Mouse (Mus musculus) hindbrain, embryonic 12.5 days (tissue): Measurements from ENCODE around the gene Donson. TPM values are rescaled to one million over a fixed set of nuclear protein-coding genes. Genes with fewer than 3 reads are reported as not detected.

ENCODE experiments used
- ATAC-seq: fragments of 200-750 bp; cut with Nextera tagmentation; 2 replicates; pipeline ENCODE4 v1.8.0; 2017; ENCODE audit warnings: moderate TSS enrichment; ENCODE audit not compliant: low FRiP score
- H3K27ac ChIP-seq: fragments of 300-500 bp; sonication (generic); 2 replicates; pipeline ENCODE4 v1.5.1; 2016; ENCODE audit warnings: mild to moderate bottlenecking
- H3K27me3 ChIP-seq: fragments of 300-500 bp; sonication (generic); 2 replicates; pipeline ENCODE4 v1.6.1; 2016; ENCODE audit warnings: mild to moderate bottlenecking
- H3K36me3 ChIP-seq: fragments of 300-500 bp; sonication (generic); 2 replicates; pipeline ENCODE4 v1.6.1; 2016; ENCODE audit warnings: mild to moderate bottlenecking
- H3K4me1 ChIP-seq: fragments of 300-500 bp; sonication (generic); 2 replicates; pipeline ENCODE4 v1.6.1; 2016
- H3K4me2 ChIP-seq: fragments of 300-500 bp; sonication (generic); replicated peaks from 2 replicates; pipeline ENCODE4 v1.6.1; 2016; ENCODE audit warnings: mild to moderate bottlenecking
- H3K4me3 ChIP-seq: fragments of 300-500 bp; sonication (generic); 2 replicates; pipeline ENCODE4 v1.5.1; 2016; ENCODE audit warnings: mild to moderate bottlenecking
- H3K9ac ChIP-seq: fragments of 300-500 bp; sonication (generic); 2 replicates; pipeline ENCODE4 v1.6.1; 2016; ENCODE audit warnings: mild to moderate bottlenecking, moderate library complexity
- H3K9me3 ChIP-seq: fragments of 300-500 bp; sonication (generic); replicated peaks from 2 replicates; pipeline ENCODE4 v1.6.1; 2016; ENCODE audit warnings: mild to moderate bottlenecking
- WGBS: fragments of 180-500 bp; shearing (Covaris S2); methylation state at CpG from one replicate; pipeline ENCODE4 v1.1.7; 2016; 5-methylcytosine and 5-hydroxymethylcytosine counted together
- polyA plus RNA-seq: library from polyadenylated mRNA; unstranded; fragments of >200 nt; fragmentation: Nextera tagmentation; extraction: Ambion mirVana; gene quantifications from 2 replicates; pipeline ENCODE4 v1.2.1, GENCODE M21; 2016

Gene Donson
- polyA plus RNA-seq, 1 experiment from 2014 or later = 31.0 TPM

- no peak for ATAC-seq
- WGBS = 88% methylated on average over 5 of the region's 5 CpGs
- Histone ChIP-seq H3K9me3 (no peaks in the 10 kb centered on the region), H3K4me1 (no peaks in the 10 kb centered on the region), H3K36me3 (peaks cover 79% of the 10 kb centered on the region), H3K27me3 (no peaks in the 10 kb centered on the region), H3K4me2 (no peak overlapping the region), H3K9ac (no peak overlapping the region), H3K4me3 (no peak overlapping the region), H3K27ac (no peak overlapping the region)
Observed at GRCm38 (mm10) chr16:91680656-91681055, 7.9 kb downstream of the Donson start.

GRCm38 (mm10) chr16:91678147-91678911 is 10.2 kb downstream of the Donson start:
- Histone ChIP-seq H3K4me1 (no peaks in the 10 kb centered on the region), H3K9ac (no peak overlapping the region), H3K4me3 (no peak overlapping the region), H3K36me3 (peaks cover 76% of the 10 kb centered on the region), H3K9me3 (no peaks in the 10 kb centered on the region), H3K4me2 (no peak overlapping the region), H3K27me3 (no peaks in the 10 kb centered on the region), H3K27ac (no peak overlapping the region)
- WGBS = 94% methylated on average over 5 of the region's 5 CpGs
- ATAC-seq = no peak

GRCm38 (mm10) chr16:91674500-91674899 is 14.1 kb downstream of the Donson start:
- H3K4me2 ChIP-seq = no peak overlapping the region
- H3K9ac ChIP-seq = no peak overlapping the region
- H3K36me3 ChIP-seq = peaks cover 78% of the 10 kb centered on the region
- no peaks in the 10 kb centered on the region for H3K4me1 ChIP-seq
- no peak overlapping the region for H3K27ac ChIP-seq
- WGBS = 89% methylated on average over 4 of the region's 4 CpGs
- no peak overlapping the region for H3K4me3 ChIP-seq
- no peaks in the 10 kb centered on the region for H3K27me3 ChIP-seq
- ATAC-seq = no peak
- H3K9me3 ChIP-seq = no peaks in the 10 kb centered on the region

GRCm38 (mm10) chr16:91663795-91664194 is 24.8 kb downstream of the Donson start:
- H3K36me3 ChIP-seq = peaks cover 85% of the 10 kb centered on the region
- no peak overlapping the region for H3K4me2 ChIP-seq
- peaks cover 2% of the 10 kb centered on the region; the same call in 1 of the 2 replicates for H3K4me1 ChIP-seq
- H3K9ac ChIP-seq = no peak overlapping the region
- H3K27ac ChIP-seq = no peak overlapping the region
- 95% methylated on average over 3 of the region's 3 CpGs for WGBS
- H3K9me3 ChIP-seq = no peaks in the 10 kb centered on the region
- no peaks in the 10 kb centered on the region for H3K27me3 ChIP-seq
- no peak overlapping the region for H3K4me3 ChIP-seq
- ATAC-seq = no peak

GRCm38 (mm10) chr16:91662336-91662735 is 26.2 kb downstream of the Donson start:
- Histone ChIP-seq H3K4me1 (peaks cover 2% of the 10 kb centered on the region; the same call in 1 of the 2 replicates), H3K9ac (no peak overlapping the region), H3K36me3 (peaks cover 90% of the 10 kb centered on the region), H3K27ac (no peak overlapping the region), H3K9me3 (no peaks in the 10 kb centered on the region), H3K4me2 (no peak overlapping the region), H3K4me3 (no peak overlapping the region), H3K27me3 (no peaks in the 10 kb centered on the region)
- WGBS = 94% methylated on average over 16 of the region's 16 CpGs
- no peak for ATAC-seq

- Histone ChIP-seq H3K4me1 (peaks cover 2% of the 10 kb centered on the region; the same call in 1 of the 2 replicates), H3K4me2 (no peak overlapping the region), H3K27me3 (no peaks in the 10 kb centered on the region), H3K9me3 (no peaks in the 10 kb centered on the region), H3K4me3 (no peak overlapping the region), H3K9ac (no peak overlapping the region), H3K27ac (no peak overlapping the region), H3K36me3 (peaks cover 90% of the 10 kb centered on the region)
- WGBS = 71% methylated on average over 1 of the region's 1 CpGs
- ATAC-seq = no peak
Observed at GRCm38 (mm10) chr16:91661397-91661796, 27.2 kb downstream of the Donson start.

GRCm38 (mm10) chr16:91659798-91660197 is 28.8 kb downstream of the Donson start:
- WGBS = 96% methylated on average over 20 of the region's 20 CpGs
- Histone ChIP-seq H3K4me2 (no peak overlapping the region), H3K36me3 (peaks cover 90% of the 10 kb centered on the region), H3K4me1 (peaks cover 2% of the 10 kb centered on the region; the same call in 1 of the 2 replicates), H3K27me3 (no peaks in the 10 kb centered on the region), H3K4me3 (no peak overlapping the region), H3K9me3 (no peaks in the 10 kb centered on the region), H3K27ac (no peak overlapping the region), H3K9ac (no peak overlapping the region)
- no peak for ATAC-seq

GRCm38 (mm10) chr16:91658471-91658870 is 30.1 kb downstream of the Donson start:
- Histone ChIP-seq H3K27ac (no peak overlapping the region), H3K27me3 (no peaks in the 10 kb centered on the region), H3K36me3 (peaks cover 90% of the 10 kb centered on the region), H3K4me1 (peaks cover 2% of the 10 kb centered on the region; the same call in 1 of the 2 replicates), H3K9ac (no peak overlapping the region), H3K4me3 (no peak overlapping the region), H3K4me2 (no peak overlapping the region), H3K9me3 (no peaks in the 10 kb centered on the region)
- ATAC-seq = no peak
- WGBS = 97% methylated on average over 5 of the region's 5 CpGs

- WGBS = 97% methylated on average over 17 of the region's 17 CpGs
Observed at GRCm38 (mm10) chr16:91657285-91657684, 31.3 kb downstream of the Donson start.

GRCm38 (mm10) chr16:91655285-91655684 is 33.3 kb downstream of the Donson start:
- H3K27ac ChIP-seq = no peak overlapping the region
- ATAC-seq = no peak
- H3K4me2 ChIP-seq = no peak overlapping the region
- H3K9ac ChIP-seq = no peak overlapping the region
- no peak overlapping the region for H3K4me3 ChIP-seq
- H3K4me1 ChIP-seq = peaks cover 2% of the 10 kb centered on the region; the same call in 1 of the 2 replicates
- H3K27me3 ChIP-seq = no peaks in the 10 kb centered on the region
- WGBS = 95% methylated on average over 9 of the region's 9 CpGs
- no peaks in the 10 kb centered on the region for H3K9me3 ChIP-seq
- H3K36me3 ChIP-seq = peaks cover 73% of the 10 kb centered on the region

More at GRCm38 (mm10) chr16:91657285-91657684, 31.3 kb downstream of the Donson start:
- Histone ChIP-seq H3K4me1 (peaks cover 2% of the 10 kb centered on the region; the same call in 1 of the 2 replicates), H3K9me3 (no peaks in the 10 kb centered on the region), H3K9ac (no peak overlapping the region), H3K27ac (no peak overlapping the region), H3K4me2 (no peak overlapping the region), H3K4me3 (no peak overlapping the region), H3K36me3 (peaks cover 82% of the 10 kb centered on the region), H3K27me3 (no peaks in the 10 kb centered on the region)
- ATAC-seq = 0 out of 2 replicates have a peak, but pooled peaks have one; percentile 22

GRCm38 (mm10) chr16:91652191-91652590 is 36.4 kb downstream of the Donson start:
- Histone ChIP-seq H3K27ac (no peak overlapping the region), H3K4me1 (peaks cover 6% of the 10 kb centered on the region), H3K9ac (no peak overlapping the region), H3K9me3 (no peaks in the 10 kb centered on the region), H3K27me3 (no peaks in the 10 kb centered on the region), H3K36me3 (peaks cover 42% of the 10 kb centered on the region), H3K4me2 (no peak overlapping the region), H3K4me3 (no peak overlapping the region)
- ATAC-seq = no peak
- WGBS = 95% methylated on average over 3 of the region's 3 CpGs

GRCm38 (mm10) chr16:91649781-91650180 is 38.8 kb downstream of the Donson start:
- H3K4me3 ChIP-seq = no peak overlapping the region
- H3K4me1 ChIP-seq = peaks cover 12% of the 10 kb centered on the region
- no peak for ATAC-seq
- no peaks in the 10 kb centered on the region for H3K27me3 ChIP-seq
- H3K9ac ChIP-seq = no peak overlapping the region
- H3K27ac ChIP-seq = no peak overlapping the region
- peak overlapping the region; percentile 22; the same call in 1 of the 2 replicates for H3K4me2 ChIP-seq
- H3K36me3 ChIP-seq = peaks cover 18% of the 10 kb centered on the region
- H3K9me3 ChIP-seq = no peaks in the 10 kb centered on the region

GRCm38 (mm10) chr16:91649246-91649645 is 39.3 kb downstream of the Donson start:
- Histone ChIP-seq H3K36me3 (peaks cover 16% of the 10 kb centered on the region), H3K4me1 (peaks cover 12% of the 10 kb centered on the region), H3K4me3 (peak overlapping the region; percentile 77), H3K27me3 (no peaks in the 10 kb centered on the region), H3K27ac (no peak overlapping the region), H3K4me2 (peak overlapping the region; percentile 94), H3K9me3 (no peaks in the 10 kb centered on the region), H3K9ac (peak overlapping the region; percentile 46)
- no peak for ATAC-seq
- 68% methylated on average over 3 of the region's 3 CpGs for WGBS
